Mouse (Mus musculus) embryonic fibroblast, embryonic 13.5 days (primary cell): ENCODE measurements at regions not wholly inside any gene's neighbourhood (a gene's known extent, or its start where the extent isn't known, plus 50 kb on each side); places are given as distances from the start of the nearest gene placed in this dataset.

Source experiments
- H3K27ac ChIP-seq: 2 replicates; pipeline ENCODE4 v1.5.1; 2012; ENCODE audit warnings: low read length, control low read depth, inconsistent platforms; ENCODE audit not compliant: insufficient read depth
- H3K4me1 ChIP-seq: 2 replicates; pipeline ENCODE4 v1.6.1; 2011; ENCODE audit warnings: low read length; ENCODE audit not compliant: control insufficient read depth, insufficient read depth
- H3K4me3 ChIP-seq: 2 replicates; pipeline ENCODE4 v1.5.1; 2011; ENCODE audit warnings: mild to moderate bottlenecking, control low read depth, low read length; ENCODE audit not compliant: insufficient read depth
- CTCF ChIP-seq: IDR thresholded peaks from 2 replicates; pipeline ENCODE4 v1.5.1; 2011; ENCODE audit warnings: mild to moderate bottlenecking, control low read depth, low read length, moderate library complexity, borderline replicate concordance; ENCODE audit not compliant: insufficient read depth
- POLR2A ChIP-seq: IDR thresholded peaks from 2 replicates; pipeline ENCODE4 v1.6.1; 2011; ENCODE audit warnings: low read depth, mild to moderate bottlenecking, control low read depth, low read length, moderate library complexity

GRCm38 (mm10) chr2:73041475-73041874 lies 55.0 kb upstream of the Gm11084 start:
- Histone ChIP-seq H3K4me1 (peaks cover 8% of the 10 kb centered on the region), H3K27ac (0 out of 2 replicates have a peak overlapping the region, but pooled peaks have one; percentile 38), H3K4me3 (no peak overlapping the region)
- TF ChIP-seq CTCF: no peak
- no peak for TF ChIP-seq POLR2A

GRCm38 (mm10) chr2:73040031-73040430 lies 53.5 kb upstream of the Gm11084 start:
- Histone ChIP-seq H3K27ac (no peak overlapping the region), H3K4me3 (no peak overlapping the region), H3K4me1 (peaks cover 8% of the 10 kb centered on the region)
- TF ChIP-seq CTCF: no peak
- no peak for TF ChIP-seq POLR2A

- peaks cover 8% of the 10 kb centered on the region for H3K4me1 ChIP-seq
- H3K27ac ChIP-seq: no peak overlapping the region
- H3K4me3 ChIP-seq: no peak overlapping the region
- no peak for TF ChIP-seq CTCF
- TF ChIP-seq POLR2A: no peak
Measured at GRCm38 (mm10) chr2:73039300-73039699, 52.8 kb upstream of the Gm11084 start.

GRCm38 (mm10) chr2:73038290-73038732 lies 51.8 kb upstream of the Gm11084 start:
- Histone ChIP-seq H3K27ac (peak overlapping the region; percentile 72), H3K4me1 (peaks cover 8% of the 10 kb centered on the region), H3K4me3 (no peak overlapping the region)
- TF ChIP-seq CTCF (no peak), POLR2A (no peak)

- peak overlapping the region; percentile 72 for H3K27ac ChIP-seq
- TF ChIP-seq CTCF: no peak
- TF ChIP-seq POLR2A: no peak
- peaks cover 8% of the 10 kb centered on the region for H3K4me1 ChIP-seq
- H3K4me3 ChIP-seq: no peak overlapping the region
Measured at GRCm38 (mm10) chr2:73037266-73038046, 50.9 kb upstream of the Gm11084 start.
